Mouse (Mus musculus) neural tube, embryonic 11.5 days (tissue): ENCODE results near the gene Slc25a20. TPM values are rescaled to one million over a fixed set of nuclear protein-coding genes. Genes with fewer than 3 reads are reported as not detected.

Experiments used
- microRNA-seq: library from miRNA; unstranded; fragments of <30 nt; microRNA quantifications from one replicate; pipeline ENCODE4, GENCODE M21; 2016
- polyA plus RNA-seq: library from polyadenylated mRNA; unstranded; fragments of >200 nt; fragmentation: Nextera tagmentation; extraction: Ambion mirVana; gene quantifications from 2 replicates; pipeline ENCODE4 v1.2.1, GENCODE M21; 2014

Slc25a20 gene
- polyA plus RNA-seq, 1 experiment from 2014 or later: 32.8 TPM

Small RNA genes within 50 kb of the gene (microRNA-seq; reads per million reads assigned to microRNA genes)
- not detected for gene Gm26298

Other genes with a start within 250 kb of the Slc25a20 start
- 0.62 and 0.77 TPM in 2 replicates for gene Ccdc36, start 233.6 kb upstream of the Slc25a20 start, polyA plus RNA-seq
- gene BC048562, start 225.6 kb upstream of the Slc25a20 start, polyA plus RNA-seq: not detected in 2 replicates
- gene Ccdc71, start 201.6 kb upstream of the Slc25a20 start, polyA plus RNA-seq: 50.2 and 58.2 TPM in 2 replicates
- 25.4 and 28.9 TPM in 2 replicates for gene Klhdc8b, start 200.5 kb upstream of the Slc25a20 start, polyA plus RNA-seq
- 17.2 and 18.1 TPM in 2 replicates for gene Lamb2, start 182.4 kb upstream of the Slc25a20 start, polyA plus RNA-seq
- gene Usp19, start 171.5 kb upstream of the Slc25a20 start, polyA plus RNA-seq: 73.8 and 79.9 TPM in 2 replicates
- 120 and 129 TPM in 2 replicates for gene Qars, start 154.4 kb upstream of the Slc25a20 start, polyA plus RNA-seq
- gene Qrich1, start 145.3 kb upstream of the Slc25a20 start, polyA plus RNA-seq: 164 and 169 TPM in 2 replicates
- gene Impdh2, start 101.8 kb upstream of the Slc25a20 start, polyA plus RNA-seq: 179 and 189 TPM in 2 replicates
- gene Ndufaf3, start 94.7 kb upstream of the Slc25a20 start, polyA plus RNA-seq: 52.1 and 58.2 TPM in 2 replicates
- gene Dalrd3, start 92.2 kb upstream of the Slc25a20 start, polyA plus RNA-seq: 173 and 190 TPM in 2 replicates
- 166 and 179 TPM in 2 replicates for gene Wdr6, start 83.3 kb upstream of the Slc25a20 start, polyA plus RNA-seq
- 10.5 and 11.7 TPM in 2 replicates for gene P4htm, start 64.4 kb upstream of the Slc25a20 start, polyA plus RNA-seq
- 54.8 and 55.9 TPM in 2 replicates for gene Arih2, start 12.7 kb upstream of the Slc25a20 start, polyA plus RNA-seq
- 64.6 and 69.0 TPM in 2 replicates for gene Prkar2a, start 27.2 kb downstream of the Slc25a20 start, polyA plus RNA-seq
- gene Ip6k2, start 121.7 kb downstream of the Slc25a20 start, polyA plus RNA-seq: 121 and 129 TPM in 2 replicates
- 14.5 and 15.5 TPM in 2 replicates for gene Nckipsd, start 146.3 kb downstream of the Slc25a20 start, polyA plus RNA-seq
- gene Celsr3, start 164.2 kb downstream of the Slc25a20 start, polyA plus RNA-seq: 6.7 and 8.9 TPM in 2 replicates
- gene Slc26a6, start 191.2 kb downstream of the Slc25a20 start, polyA plus RNA-seq: 8.8 and 13.2 TPM in 2 replicates